Mouse (Mus musculus): Measurements from ENCODE around the gene Zbtb17.

The Zbtb17 gene

DNA sequence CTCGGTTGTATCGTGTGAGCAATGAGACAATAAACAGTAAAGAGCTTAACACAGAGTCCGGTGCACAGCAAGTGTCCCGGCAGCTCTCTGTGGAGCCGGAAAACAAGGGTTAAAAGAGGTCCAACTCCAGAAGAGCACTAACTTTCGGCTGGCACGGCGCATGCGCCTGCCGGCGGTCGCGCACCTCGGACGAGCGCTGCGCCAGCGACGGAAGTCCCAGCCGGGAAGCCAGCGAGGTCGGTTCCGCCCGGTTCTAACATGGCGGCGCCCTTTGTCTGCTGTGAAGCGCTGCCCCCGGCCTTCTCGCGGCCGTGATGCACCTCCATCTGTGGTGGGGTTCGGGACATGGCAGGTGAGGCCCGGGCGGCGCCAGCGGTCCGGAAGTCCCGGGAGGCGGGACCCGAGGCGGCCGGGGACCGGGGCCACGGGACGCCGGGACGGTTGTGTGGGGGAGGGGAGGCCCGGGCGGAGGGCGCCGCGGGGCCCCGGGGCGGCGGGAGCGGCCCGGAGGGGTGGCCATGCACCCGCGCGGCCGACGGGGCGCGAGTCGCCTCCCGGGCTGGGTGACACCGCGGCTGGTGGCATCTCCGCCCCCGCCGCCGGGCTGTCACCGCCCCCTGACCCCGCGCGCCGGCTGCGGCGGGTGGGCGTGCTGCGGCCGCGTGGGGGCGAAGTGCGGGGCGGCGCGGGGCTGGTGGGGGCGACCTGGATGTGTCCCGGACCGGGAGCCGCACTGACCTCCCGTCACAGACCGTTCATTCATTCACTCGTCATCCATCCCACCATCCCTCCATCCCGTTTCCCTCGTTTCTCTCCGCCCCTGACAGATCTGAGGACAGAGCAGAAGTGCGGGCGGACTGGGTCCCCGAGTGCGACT, at the start of gene Zbtb17:
Gene Zbtb17 (plus strand): TSS at position 204 of the 877 bp plus-strand sequence.
- peak; percentile 93 for DNase-seq (ENCODE audit: low spot score)

DNA sequence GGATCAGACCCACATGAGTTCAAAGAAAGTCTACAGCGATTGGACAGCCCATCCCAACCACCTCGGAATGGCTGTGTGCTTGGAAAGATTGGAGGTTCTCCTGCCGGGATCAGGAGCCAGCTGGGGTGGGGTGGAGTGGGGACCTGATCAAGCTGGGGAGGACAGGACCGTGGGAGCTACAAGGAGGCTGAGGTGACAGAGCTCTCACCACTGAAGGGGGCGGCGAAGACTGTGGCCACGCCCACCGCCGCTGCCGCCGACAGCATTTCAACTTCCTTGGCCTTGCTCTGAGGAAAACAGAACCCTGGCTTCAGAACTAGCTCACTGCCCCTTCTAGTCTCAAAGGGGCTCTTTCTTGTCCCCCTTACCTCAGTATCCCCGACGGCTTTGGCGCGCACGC, 49.7 kb upstream of the Zbtb17 start:
- DNase-seq (ENCODE audit: low spot score), result no peak

DNA sequence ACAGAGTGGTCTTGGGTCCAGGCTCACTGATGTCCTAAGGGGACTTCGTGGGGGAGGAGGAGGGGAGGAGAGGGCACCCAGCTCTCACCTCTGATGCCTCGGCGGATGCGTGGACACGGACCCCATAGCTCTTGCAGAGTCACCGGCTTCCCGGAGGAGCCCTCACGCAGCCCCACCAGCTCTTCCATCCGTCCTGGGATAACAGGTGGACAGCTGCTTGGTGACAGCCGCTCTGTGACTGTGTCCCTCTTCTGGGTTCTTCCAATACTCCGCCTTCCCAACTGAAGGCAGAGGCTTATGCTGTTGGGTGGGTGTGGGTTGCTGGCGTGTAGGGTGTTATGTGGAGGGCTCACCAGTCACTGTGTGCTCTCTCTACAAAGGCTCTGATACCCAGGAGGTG, 46.6 kb upstream of the Zbtb17 start:
- DNase-seq (ENCODE audit: low spot score), result no peak

DNA sequence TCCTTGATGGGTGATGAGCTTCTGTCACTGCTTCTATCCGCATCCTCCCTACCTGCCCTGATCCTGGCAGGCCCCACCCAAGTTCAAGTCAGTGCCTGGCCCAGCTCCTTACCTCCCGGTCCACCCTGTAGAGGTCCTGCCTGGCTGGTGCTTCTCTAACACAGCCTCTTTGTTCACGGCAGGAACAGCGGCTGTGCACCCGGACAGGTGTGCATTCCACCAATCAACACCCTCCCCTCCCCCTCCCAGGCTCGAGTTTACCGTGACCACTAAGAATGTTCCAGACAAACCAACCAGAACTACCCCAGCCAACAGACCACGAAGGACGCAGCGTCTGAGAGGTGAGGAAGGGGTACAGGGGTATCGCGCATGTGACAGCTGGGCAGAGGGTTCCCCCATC, 45.9 kb upstream of the Zbtb17 start, which contains the start of gene Clcnka:
Gene Clcnka (minus strand): TSS at position 180 of the 400 bp plus-strand sequence.
- no peak for DNase-seq (ENCODE audit: low spot score)

- DNase-seq (ENCODE audit: low spot score), result no peak
Observed at GRCm38 (mm10) chr4:141400171-141400570, 44.3 kb upstream of the Zbtb17 start.

DNA sequence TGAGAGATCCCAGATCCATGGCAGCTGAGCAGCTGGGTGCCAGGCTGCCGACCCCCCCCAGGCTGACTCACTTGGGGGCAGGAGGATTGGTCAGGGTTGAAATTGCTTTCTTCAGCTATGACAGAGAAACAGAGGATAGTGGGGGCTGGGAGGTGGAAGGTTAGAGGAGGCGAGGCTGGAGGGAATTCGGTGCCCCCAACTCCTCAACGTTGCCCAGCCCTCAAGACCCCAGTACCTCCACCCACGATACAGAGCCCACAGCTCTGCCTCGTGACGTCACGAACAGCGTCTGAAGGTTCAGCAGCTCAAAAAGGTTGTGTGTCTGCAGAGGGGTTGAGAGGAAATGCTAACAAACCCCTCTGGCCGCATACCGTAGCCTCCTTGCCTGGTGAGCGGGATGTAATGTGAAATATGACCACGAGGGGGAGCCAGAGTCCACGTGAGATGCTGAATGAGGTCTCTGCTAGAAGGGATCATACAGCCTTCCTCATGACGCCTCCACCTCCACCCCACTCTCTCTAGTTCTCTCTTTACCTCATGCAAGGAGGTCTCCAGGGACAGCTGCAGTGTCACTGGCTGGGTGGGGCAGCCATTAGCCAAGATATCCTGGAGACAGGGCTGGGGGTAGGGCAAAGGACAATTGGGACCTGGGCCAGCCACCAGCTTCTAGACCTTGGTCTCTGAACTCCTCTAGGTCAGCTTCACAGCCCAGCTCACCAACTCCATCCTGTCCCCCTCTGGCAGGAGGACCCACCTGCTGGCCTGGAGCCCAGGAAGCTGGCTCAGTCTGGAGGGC, 39.7 kb upstream of the Zbtb17 start:
- peak; percentile 87 for DNase-seq (ENCODE audit: low spot score)

- no peak for DNase-seq (ENCODE audit: low spot score)
Observed at GRCm38 (mm10) chr4:141405314-141405622, 39.2 kb upstream of the Zbtb17 start.

- DNase-seq (ENCODE audit: low spot score), result peak; percentile 78
Observed at GRCm38 (mm10) chr4:141406516-141407299, 37.7 kb upstream of the Zbtb17 start.

DNA sequence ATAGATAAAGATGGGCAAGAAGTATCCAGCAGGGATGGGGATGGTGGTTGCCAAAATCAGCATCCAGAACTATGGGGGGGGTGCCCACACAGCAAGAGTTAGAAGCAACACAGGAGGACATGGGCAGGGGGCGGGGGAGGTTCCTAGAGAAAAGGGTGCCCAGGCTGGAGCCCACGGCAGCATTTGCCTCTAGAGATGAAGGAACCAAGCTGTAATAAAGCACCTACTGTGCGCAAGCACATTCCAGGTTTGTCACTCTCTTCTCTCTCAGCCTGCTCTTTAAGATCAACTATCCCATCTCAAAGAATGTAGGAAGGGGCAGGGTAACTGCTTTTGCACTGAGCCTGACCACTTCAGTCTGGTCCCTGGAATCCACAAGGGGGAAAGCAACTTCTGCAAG, 35.9 kb upstream of the Zbtb17 start:
- no peak for DNase-seq (ENCODE audit: low spot score)

GRCm38 (mm10) chr4:141411430-141411992, 32.9 kb upstream of the Zbtb17 start:
- DNase-seq (ENCODE audit: low spot score), result no peak

DNA sequence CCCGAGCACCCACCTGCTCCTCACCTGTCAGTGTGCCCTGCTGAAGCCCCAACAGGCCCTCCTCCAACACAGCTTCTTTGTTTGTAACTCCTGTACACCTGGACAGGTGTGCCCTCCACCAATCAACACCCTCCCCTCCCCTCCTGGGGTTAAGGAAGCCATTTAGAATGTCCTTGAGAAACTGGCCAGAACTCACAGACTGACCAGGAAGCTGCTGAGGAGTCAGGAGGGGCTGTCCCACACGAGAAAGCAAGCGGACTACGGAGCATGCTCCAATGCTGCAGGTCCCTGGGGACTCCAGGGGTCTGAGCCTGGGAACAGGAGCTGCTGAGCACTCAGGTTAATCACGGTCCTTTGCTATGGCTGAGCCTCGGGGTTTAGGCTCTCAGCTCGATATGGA, 28.5 kb upstream of the Zbtb17 start, which contains the start of gene Clcnkb:
Gene Clcnkb (minus strand): TSS at position 91 of the 400 bp plus-strand sequence.
- no peak for DNase-seq (ENCODE audit: low spot score)

- no peak for DNase-seq (ENCODE audit: low spot score)
Observed at GRCm38 (mm10) chr4:141419398-141420191, 24.9 kb upstream of the Zbtb17 start.

- DNase-seq (ENCODE audit: low spot score), result no peak
Observed at GRCm38 (mm10) chr4:141420192-141420829, 24.1 kb upstream of the Zbtb17 start, which contains the start of gene Hspb7. Hspb7 (plus strand) TSS chr4:141420779.

DNA sequence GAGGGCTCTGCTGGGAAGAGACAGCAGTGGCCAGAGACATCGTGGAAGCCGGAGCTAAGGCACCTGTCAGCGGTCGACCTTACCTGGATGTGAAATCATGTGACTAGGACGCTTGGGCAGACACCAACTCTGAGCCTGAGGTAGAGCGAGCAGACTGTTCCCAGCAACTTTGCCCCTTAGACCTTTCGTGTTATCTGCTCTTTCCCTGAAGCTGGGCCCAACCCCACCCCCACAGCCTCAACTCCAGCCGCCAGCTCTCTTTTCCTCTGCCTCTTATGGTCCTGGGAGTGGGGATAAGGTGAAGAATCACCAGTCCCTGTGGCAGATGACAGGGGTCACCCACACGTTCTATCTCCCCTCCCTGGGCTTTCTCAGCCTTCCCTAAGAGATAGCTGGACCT, 23.6 kb upstream of the Zbtb17 start:
- DNase-seq (ENCODE audit: low spot score), result no peak

DNA sequence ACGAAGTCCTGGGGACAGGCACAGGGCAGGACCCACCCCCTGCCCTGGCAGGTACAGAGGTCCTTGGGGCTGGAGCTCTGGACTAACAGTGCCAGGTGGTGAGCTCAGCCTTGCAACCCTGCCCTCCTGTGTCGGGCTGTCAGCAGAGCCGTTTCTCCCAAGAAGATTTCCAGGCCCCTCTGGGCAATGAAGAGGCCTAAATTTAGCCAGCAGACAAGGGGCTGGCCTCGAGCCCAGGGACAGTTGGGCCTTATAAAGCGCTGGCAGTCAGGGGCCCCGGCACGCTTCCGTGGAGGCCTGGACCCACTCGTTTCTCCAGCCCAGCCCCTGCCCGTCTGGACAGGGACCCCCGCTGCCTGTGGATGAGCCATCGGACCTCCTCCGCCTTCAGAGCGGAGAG, 23.0 kb upstream of the Zbtb17 start:
- peak; percentile 87 for DNase-seq (ENCODE audit: low spot score)

GRCm38 (mm10) chr4:141422841-141423240, 21.6 kb upstream of the Zbtb17 start:
- DNase-seq (ENCODE audit: low spot score), result no peak

GRCm38 (mm10) chr4:141423288-141423687, 21.2 kb upstream of the Zbtb17 start:
- no peak for DNase-seq (ENCODE audit: low spot score)

GRCm38 (mm10) chr4:141423691-141424431, 20.6 kb upstream of the Zbtb17 start:
- no peak for DNase-seq (ENCODE audit: low spot score)
